Mouse (Mus musculus) heart, adult 2 months (tissue): ENCODE results near the gene Pik3ca. TPM values are rescaled to one million over a fixed set of nuclear protein-coding genes. Genes with fewer than 3 reads are reported as not detected.

ENCODE experiments used
- DNase-seq, 2 experiments: peaks; one replicate each; pipeline ENCODE4 v3.0.0; 2021
- H3K27ac ChIP-seq: fragments of 200-600 bp; 2 replicates; pipeline ENCODE4 v1.8.1; 2022
- H3K27me3 ChIP-seq: fragments of 200-500 bp; 2 replicates; pipeline ENCODE4 v1.6.1; 2012; ENCODE audit warnings: mild to moderate bottlenecking, low read length, inconsistent platforms, mixed read lengths; ENCODE audit not compliant: control insufficient read depth, insufficient read depth
- H3K36me3 ChIP-seq: fragments of 200-500 bp; 2 replicates; pipeline ENCODE4 v1.6.1; 2012; ENCODE audit warnings: low read length, inconsistent platforms; ENCODE audit not compliant: control insufficient read depth, insufficient read depth
- H3K4me1 ChIP-seq: fragments of 200-500 bp; 2 replicates; pipeline ENCODE4 v1.6.1; 2011; ENCODE audit warnings: low read length; ENCODE audit not compliant: control insufficient read depth, insufficient read depth
- H3K4me3 ChIP-seq: fragments of 200-600 bp; 2 replicates; pipeline ENCODE4 v1.8.1; 2022
- H3K79me2 ChIP-seq: fragments of 200-500 bp; replicated peaks from 2 replicates; pipeline ENCODE4 v1.6.1; 2012; ENCODE audit warnings: mild to moderate bottlenecking, inconsistent platforms, low read length, moderate library complexity, mixed read lengths; ENCODE audit not compliant: control insufficient read depth, insufficient read depth
- H3K9ac ChIP-seq: fragments of 200-500 bp; 2 replicates; pipeline ENCODE4 v1.6.1; 2012; ENCODE audit warnings: low read depth, mild to moderate bottlenecking, control low read depth, inconsistent platforms, low read length, mixed read lengths
- CTCF ChIP-seq: fragments of 200-600 bp; IDR thresholded peaks from 2 replicates; pipeline ENCODE4 v1.8.1; 2022; ENCODE audit warnings: antibody characterized with exemption, mild to moderate bottlenecking, moderate library complexity
- EP300 ChIP-seq: fragments of 200-500 bp; IDR thresholded peaks from 2 replicates; pipeline ENCODE4 v1.6.1; 2011; ENCODE audit warnings: low read depth, low read length, control low read depth; ENCODE audit not compliant: insufficient read depth
- POLR2A ChIP-seq: fragments of 200-500 bp; IDR thresholded peaks from 2 replicates; pipeline ENCODE4 v1.6.1; 2011; ENCODE audit warnings: mild to moderate bottlenecking, low read depth, low read length, control low read depth; ENCODE audit not compliant: insufficient read depth
- WGBS: fragments of 180-500 bp; shearing (Covaris S2); methylation state at CpG from one replicate; pipeline ENCODE4 v1.1.7; 2018; 5-methylcytosine and 5-hydroxymethylcytosine counted together
- intact Hi-C: fragments of 180-260 bp; cut with DNase I; formaldehyde crosslinking; loops from one replicate; pipeline ENCODE4 v1.15.1; 2025
- polyA plus RNA-seq: library from polyadenylated mRNA; depleted of rRNA; stranded (reverse); fragments of >200 nt; gene quantifications from 2 replicates; pipeline ENCODE4 v1.2.3, GENCODE M21; 2012
- total RNA-seq, 2 experiments: library from RNA; stranded (reverse); gene quantifications; 2 replicates each; pipeline ENCODE4 v1.2.3; 2021

Gene Pik3ca
- total and polyA plus RNA-seq, 3 experiments, result 6.5 to 48.5 (median 43.5) TPM

DNA sequence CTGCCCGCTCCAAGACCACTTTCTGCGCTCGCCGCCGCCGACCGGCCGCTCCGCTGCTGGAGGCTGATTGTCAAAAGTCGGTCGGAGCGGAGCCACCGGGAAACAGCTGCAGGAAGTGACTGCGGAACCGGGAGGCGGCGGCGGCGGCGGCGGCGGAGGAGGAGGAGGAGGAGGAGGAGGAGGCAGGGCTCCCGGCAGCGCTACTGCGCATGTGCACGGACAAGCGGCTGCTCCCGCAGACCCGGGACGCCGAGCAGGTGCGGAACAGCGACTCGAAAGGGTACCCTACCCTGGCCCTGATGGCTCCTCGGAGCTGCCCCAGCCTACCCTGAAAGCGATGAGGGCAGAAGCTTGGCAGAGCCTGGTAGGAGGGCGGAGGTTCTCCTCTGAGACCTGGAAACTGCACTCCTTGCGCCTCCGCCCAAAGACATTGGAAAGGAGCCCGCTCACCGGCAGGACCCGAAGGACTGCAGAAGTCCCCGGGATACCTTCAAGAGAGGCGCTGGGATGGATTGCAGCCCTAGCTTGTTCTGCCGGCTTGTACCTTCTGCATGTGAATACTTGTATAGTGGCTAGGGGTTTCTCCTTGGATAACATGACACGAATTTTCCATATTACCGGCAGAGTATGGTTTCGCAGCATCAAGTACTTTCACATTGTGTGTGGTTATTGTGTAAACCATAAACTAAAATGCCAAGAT, 31.8 kb upstream of the Pik3ca start, which contains the start of gene Zmat3:
Gene Zmat3, minus strand, starts transcription at position 469 of the 700 bp plus-strand sequence.
- Histone ChIP-seq H3K9ac (peak within 1 kb of the TSS; percentile 98), H3K36me3 (no peaks in the 10 kb centered on the region), H3K27ac (peak within 1 kb of the TSS; percentile 89), H3K79me2 (0 out of 2 replicates have a peak, but pooled peaks cover 1% of the 10 kb centered on the region), H3K4me3 (peak within 1 kb of the TSS; percentile 84), H3K27me3 (no peaks in the 10 kb centered on the region), H3K4me1 (peaks cover 4% of the 10 kb centered on the region)
- 1% methylated on average over 25 of the region's 48 CpGs for WGBS
- peak; percentile 91 for DNase-seq
- TF ChIP-seq CTCF (peak; percentile 61), EP300 (no peak), POLR2A (peak; percentile 72)
- intact Hi-C loops, result loop anchor here (1.0 to 2.0 kb wide), 3 partner anchors 33 to 145 kb away; partner anchors contain the start of gene Zfp639

DNA sequence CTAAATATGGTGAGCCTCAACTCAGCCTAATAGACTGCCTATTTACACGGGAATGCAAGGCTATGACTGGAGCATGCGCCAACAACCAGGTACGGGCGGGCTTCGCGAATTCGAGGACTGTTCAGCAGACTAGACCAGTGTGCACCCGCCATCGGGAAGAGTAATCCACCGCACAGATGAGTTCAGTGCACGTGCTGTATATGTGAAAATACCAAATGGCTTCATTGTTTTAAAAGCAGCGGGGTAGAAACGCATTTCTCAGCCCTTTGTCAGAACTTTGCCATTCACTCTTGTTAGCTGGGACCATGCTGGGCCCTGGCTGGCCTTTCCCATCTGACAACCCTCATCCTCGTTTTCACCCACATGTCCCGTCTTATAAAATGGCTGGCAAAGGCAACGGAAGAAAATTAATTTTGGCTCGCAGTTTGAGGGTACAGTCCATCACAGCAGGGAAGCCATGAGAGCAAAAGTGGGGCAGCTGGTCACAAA, 31.2 kb upstream of the Pik3ca start:
- intact Hi-C loops, result no loop called here

DNA sequence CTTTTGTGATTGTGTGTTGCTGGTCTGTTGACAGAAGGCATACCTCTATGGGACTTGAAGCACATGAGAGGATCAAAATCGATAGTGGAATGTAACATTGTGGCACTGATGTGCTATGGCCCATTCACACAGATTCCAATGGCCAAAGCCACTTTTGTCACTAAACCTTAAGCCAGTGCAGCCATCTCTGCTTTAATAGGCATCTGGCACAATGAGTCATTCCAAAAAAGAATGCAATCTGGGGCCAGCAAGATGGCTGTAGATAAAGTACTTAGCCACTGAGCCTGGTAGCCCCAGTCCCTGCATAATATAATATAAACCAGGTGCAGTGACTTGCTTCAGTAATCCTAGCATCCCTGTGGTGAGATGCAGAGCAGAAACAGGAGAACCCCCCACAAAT, 30.0 kb upstream of the Pik3ca start:
- TF ChIP-seq CTCF (no peak), POLR2A (no peak), EP300 (no peak)
- H3K36me3 ChIP-seq, result no peaks in the 10 kb centered on the region
- 79% methylated on average over 1 of the region's 1 CpGs for WGBS
- H3K4me1 ChIP-seq, result peaks cover 4% of the 10 kb centered on the region
- intact Hi-C loops, result no loop called here
- no peak for DNase-seq
- H3K9ac ChIP-seq, result no peak overlapping the region
- no peak overlapping the region for H3K4me3 ChIP-seq
- no peak overlapping the region for H3K27ac ChIP-seq
- no peaks in the 10 kb centered on the region for H3K27me3 ChIP-seq
- H3K79me2 ChIP-seq, result no peaks in the 10 kb centered on the region

More for the DNA sequence above, 31.2 kb upstream of the Pik3ca start:
- no peak overlapping the region for H3K9ac ChIP-seq
- H3K36me3 ChIP-seq, result no peaks in the 10 kb centered on the region
- H3K4me1 ChIP-seq, result peaks cover 4% of the 10 kb centered on the region
- TF ChIP-seq EP300 (no peak), POLR2A (no peak), CTCF (no peak)
- no peaks in the 10 kb centered on the region for H3K79me2 ChIP-seq
- no peaks in the 10 kb centered on the region for H3K27me3 ChIP-seq
- 59% methylated on average over 17 of the region's 17 CpGs for WGBS
- peak; percentile 5 to 30 for DNase-seq
- peak overlapping the region; percentile 84 for H3K4me3 ChIP-seq
- H3K27ac ChIP-seq, result peak overlapping the region; percentile 89

DNA sequence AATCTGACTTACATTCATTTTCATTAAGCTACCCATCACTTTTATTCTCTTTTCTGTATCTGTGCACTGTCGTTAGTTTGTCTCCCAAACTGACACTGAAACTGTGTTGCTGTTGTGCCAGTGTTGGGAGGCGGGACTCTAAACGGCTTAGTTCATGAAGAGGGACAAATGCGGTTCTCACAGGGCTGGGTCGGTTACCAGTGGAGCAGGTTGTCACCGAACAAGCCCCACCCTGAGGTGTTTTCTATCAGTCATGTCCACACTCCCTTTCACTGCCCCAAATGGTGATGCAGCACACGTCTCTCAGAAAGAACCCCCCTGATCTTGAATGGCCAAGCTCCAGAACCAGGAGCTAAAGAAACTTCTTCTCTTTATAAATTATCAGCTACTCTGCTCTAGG, 25.5 kb upstream of the Pik3ca start:
- TF ChIP-seq CTCF (no peak), EP300 (no peak), POLR2A (no peak)
- H3K9ac ChIP-seq, result no peak overlapping the region
- WGBS, result 75% methylated on average over 7 of the region's 7 CpGs
- DNase-seq, result no peak
- intact Hi-C loops, result no loop called here
- H3K4me3 ChIP-seq, result no peak overlapping the region
- no peak overlapping the region for H3K27ac ChIP-seq
- H3K79me2 ChIP-seq, result no peaks in the 10 kb centered on the region
- H3K27me3 ChIP-seq, result no peaks in the 10 kb centered on the region
- no peaks in the 10 kb centered on the region for H3K36me3 ChIP-seq
- H3K4me1 ChIP-seq, result no peaks in the 10 kb centered on the region

DNA sequence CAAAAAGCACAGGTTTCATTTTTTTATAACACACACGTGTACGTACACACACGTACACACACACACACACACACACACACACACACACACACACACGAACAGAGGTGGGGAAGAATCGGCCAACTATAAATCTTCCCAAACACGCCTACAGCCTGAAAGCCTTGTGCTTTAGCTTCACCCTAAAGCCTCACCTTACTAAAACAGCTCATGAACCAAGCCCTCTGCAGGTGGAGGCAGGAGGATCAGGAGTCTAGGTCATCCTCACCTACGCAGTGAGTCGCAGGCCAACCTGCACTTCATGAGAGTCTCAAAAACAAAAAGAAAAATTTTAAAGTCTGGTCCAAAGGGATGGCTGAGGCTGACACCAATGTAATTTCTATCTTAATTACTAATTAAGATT, 25.0 kb upstream of the Pik3ca start:
- H3K27ac ChIP-seq, result no peak overlapping the region
- H3K36me3 ChIP-seq, result no peaks in the 10 kb centered on the region
- H3K9ac ChIP-seq, result no peak overlapping the region
- intact Hi-C loops, result no loop called here
- TF ChIP-seq CTCF, result no peak
- TF ChIP-seq POLR2A, result no peak
- no peak for TF ChIP-seq EP300
- no peak overlapping the region for H3K4me3 ChIP-seq
- H3K27me3 ChIP-seq, result no peaks in the 10 kb centered on the region
- no peaks in the 10 kb centered on the region for H3K4me1 ChIP-seq
- no peak for DNase-seq
- H3K79me2 ChIP-seq, result no peaks in the 10 kb centered on the region
- 88% methylated on average over 8 of the region's 8 CpGs for WGBS

DNA sequence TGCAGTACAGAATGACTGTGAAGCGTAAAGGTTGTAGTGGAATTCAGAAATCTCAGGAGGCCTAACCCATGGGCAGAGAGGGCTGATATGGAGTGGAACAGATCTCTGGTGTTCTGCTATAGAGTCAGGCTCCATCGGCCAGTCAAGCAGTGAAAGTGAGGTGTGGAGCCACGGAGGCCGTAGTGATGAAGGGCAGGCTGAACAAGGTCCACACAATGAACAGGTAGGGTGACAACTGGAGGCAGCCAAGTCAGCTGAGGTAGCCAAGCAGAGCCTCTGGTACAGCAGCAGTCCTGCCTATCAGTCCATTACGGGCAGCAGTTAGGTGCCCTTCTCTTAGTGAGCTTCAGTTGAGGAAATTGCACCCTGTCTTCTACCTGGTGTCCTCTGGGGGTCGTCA, 24.2 kb upstream of the Pik3ca start:
- no peak overlapping the region for H3K4me3 ChIP-seq
- TF ChIP-seq CTCF (no peak), EP300 (no peak), POLR2A (no peak)
- no peaks in the 10 kb centered on the region for H3K4me1 ChIP-seq
- no peaks in the 10 kb centered on the region for H3K27me3 ChIP-seq
- DNase-seq, result no peak
- H3K9ac ChIP-seq, result no peak overlapping the region
- intact Hi-C loops, result no loop called here
- H3K27ac ChIP-seq, result no peak overlapping the region
- H3K36me3 ChIP-seq, result no peaks in the 10 kb centered on the region
- no peaks in the 10 kb centered on the region for H3K79me2 ChIP-seq
- WGBS, result 85% methylated on average over 6 of the region's 6 CpGs
